Mouse (Mus musculus) kidney, adult 2 months (tissue): Measurements from ENCODE around the gene Grk6.

Experiments
- CTCF ChIP-seq: fragments of 200-500 bp; conservative IDR thresholded peaks from 2 replicates; pipeline ENCODE4 v1.5.1; 2011; ENCODE audit warnings: low read depth, mild to moderate bottlenecking, control low read depth, low read length, moderate library complexity, mixed read lengths; ENCODE audit not compliant: insufficient read depth, insufficient read length
- POLR2A ChIP-seq: fragments of 200-500 bp; IDR thresholded peaks from one replicate; pipeline ENCODE4 v1.6.1; 2011; ENCODE audit warnings: low read depth, low read length, control low read depth

DNA sequence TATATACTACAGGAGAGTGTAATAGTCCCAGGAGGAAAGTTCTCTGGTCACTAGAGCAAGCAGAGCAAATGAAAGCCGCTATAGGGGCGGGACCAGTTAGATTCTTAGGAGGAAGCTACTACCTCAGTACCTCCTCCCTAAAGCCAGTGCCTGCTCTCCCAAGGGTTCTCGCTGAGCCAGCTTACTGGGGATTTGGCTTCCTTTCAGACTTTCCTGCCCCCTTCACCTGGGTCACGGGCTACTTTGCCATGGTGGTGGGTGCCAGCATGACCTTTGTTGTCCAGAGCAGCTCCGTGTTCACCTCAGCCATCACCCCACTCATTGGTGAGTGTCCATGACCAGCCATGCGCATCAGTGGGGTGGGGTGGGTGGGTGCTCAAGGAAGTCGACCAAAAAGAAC, 33.0 kb upstream of the Grk6 start:
- TF ChIP-seq POLR2A (peak; percentile 46), CTCF (no peak)
